Mouse (Mus musculus) brain, embryonic 14.5 days (tissue): ENCODE data around the gene Elp5. TPM values are rescaled to one million over a fixed set of nuclear protein-coding genes. Genes with fewer than 3 reads are reported as not detected.
"Not testable (repeated sequence)": the region's sequence is repeated elsewhere in the genome, so short reads cannot be mapped to it uniquely, and the experiment has no call there.

ENCODE experiments used
- DNase-seq: peaks from one replicate; pipeline ENCODE4 v3.0.0-alpha.2; 2011; ENCODE audit warnings: low read depth
- CTCF ChIP-seq: fragments of 200-500 bp; IDR thresholded peaks from 2 replicates; pipeline ENCODE4 v1.5.1; 2012; ENCODE audit warnings: inconsistent platforms, mild to moderate bottlenecking, moderate library complexity, borderline replicate concordance; ENCODE audit not compliant: insufficient read depth, insufficient read length; ENCODE audit errors: extremely low read depth
- POLR2A ChIP-seq: fragments of 200-500 bp; IDR thresholded peaks from 2 replicates; pipeline ENCODE4 v1.6.1; 2012; ENCODE audit warnings: mild to moderate bottlenecking, inconsistent platforms, borderline replicate concordance; ENCODE audit not compliant: poor library complexity, insufficient read depth, insufficient read length, severe bottlenecking; ENCODE audit errors: extremely low read depth
- polyA plus RNA-seq: library from polyadenylated mRNA; depleted of rRNA; stranded (reverse); fragments of >200 nt; gene quantifications from 2 replicates; pipeline ENCODE4 v1.2.3, GENCODE M21; 2012

The Elp5 gene
- polyA plus RNA-seq, 1 experiment = 127 TPM

DNA sequence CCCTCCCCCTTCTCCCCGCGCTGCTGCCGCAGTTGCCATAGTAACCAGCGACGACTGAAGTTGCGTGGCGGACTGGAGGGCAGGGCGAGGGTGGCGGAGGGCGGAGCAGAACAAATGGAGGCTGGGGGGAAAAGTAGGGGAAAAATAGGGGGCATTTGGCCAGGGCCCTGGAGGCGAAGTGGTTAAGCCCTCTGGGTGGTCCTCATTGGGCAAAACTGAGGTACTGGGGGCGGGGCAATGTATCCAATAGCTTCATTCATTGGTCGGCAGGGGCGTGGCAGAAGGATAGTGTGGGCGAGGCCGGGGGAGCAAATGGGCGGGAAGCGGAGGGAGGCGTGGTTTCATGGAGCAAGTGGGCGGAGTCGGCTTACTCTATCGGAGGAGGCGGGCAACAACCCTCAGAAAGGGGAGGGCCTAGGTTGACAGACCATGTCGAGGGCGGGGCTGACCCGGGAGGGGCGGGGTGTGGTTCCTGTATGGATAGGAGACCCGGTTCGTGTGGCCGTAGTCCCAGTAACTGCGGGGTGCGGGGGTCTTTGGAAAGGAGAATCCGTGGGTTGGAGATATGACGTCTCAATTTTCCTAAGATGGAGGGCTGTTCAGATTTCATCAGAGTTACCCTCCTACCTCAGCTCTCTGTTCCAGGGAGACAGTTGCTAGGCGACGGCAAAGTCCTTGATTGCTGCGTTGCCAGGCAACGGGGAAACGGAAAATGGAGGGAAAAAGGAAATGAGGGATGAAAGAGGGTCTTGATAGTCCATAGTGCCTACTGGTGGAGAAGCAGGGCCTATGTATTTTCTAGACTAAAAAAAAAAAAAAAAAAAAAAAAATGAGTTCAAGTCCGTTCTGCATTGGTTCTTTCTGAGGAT, 39.2 kb upstream of the Elp5 start:
- DNase-seq = peak; percentile 99
- no peak for TF ChIP-seq POLR2A
- TF ChIP-seq CTCF = no peak

DNA sequence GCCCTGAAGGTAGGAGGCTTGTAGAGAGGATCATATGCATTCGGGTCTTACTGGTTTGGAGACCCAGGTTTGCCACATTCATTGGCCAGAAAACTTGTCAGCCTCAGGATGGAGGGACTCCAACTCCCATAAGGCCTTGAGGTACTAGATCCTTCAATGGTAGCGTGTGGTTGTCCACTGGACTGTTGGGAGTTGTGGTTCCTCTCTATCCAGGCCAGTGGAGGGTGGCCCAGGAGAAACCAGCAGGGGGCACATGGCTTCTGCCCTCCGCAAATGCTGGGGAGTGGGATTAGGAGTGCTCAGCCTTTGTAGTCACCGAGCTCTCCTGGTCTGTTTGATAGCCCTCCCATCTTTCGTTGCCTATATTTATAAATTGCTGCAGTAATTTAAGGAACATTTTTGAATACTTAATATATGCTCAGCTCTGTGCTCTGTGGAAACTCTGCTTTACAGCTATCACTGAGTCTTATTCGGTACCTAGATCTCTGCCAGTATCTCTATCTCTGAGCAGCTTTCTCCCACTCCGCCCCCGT, 38.5 kb upstream of the Elp5 start:
- peak; percentile 96 for DNase-seq
- TF ChIP-seq CTCF (peak; percentile 52), POLR2A (no peak)

DNA sequence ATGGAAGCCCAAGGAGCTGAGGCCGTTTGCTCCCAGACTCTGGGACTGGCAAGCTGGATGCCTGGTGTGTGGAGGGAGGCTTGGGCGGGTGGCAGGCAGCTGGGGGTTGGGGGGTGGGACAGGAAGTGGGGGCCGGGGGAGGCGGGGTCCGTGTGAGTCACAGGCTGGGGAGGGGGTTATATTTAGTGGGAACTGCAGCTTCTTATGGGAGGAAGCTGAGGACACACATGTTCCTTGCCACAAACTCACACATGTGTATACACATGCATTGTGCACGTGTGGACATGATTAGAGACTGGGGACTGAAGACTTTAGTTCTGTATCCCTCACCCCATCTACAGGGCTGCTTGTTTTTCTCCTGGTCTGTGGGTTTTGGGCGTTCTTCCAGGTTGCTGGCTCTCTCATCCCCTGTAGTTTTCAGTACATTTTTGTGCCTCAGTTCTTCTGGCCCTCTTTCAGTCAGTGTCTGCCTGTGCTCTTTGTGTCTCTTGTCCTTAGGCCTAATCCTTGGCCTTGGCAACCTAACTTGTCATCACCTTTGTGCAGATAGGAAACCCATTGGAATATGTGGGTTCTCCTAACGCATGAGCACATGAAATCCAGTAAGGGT, 37.8 kb upstream of the Elp5 start:
- peak; percentile 64 for DNase-seq
- TF ChIP-seq POLR2A (no peak), CTCF (no peak)

DNA sequence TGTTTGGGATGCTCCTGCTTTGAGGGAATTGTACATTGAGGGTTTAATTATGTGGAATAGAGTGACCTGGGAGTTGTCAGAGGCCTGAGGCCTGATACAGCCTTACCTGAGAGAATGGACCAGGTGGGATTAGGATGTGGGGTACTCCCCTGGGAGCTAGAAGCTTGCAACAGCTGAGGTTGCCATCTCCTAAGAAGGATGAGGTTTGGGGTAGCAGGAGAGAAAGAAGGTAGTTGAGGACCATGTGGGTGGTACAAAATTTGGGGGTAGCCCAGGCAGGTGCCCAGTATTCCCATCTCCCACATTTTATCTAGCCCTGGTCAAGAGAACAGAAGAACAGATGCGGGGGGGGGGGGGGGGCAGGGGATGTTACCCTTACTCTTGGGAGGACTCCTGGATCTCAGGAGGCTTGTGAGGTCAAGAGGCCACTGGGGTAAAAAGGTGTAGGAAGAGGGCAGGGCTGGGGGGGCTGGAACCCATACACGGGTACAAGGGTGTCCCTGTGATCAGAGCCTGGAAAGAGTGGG, 37.2 kb upstream of the Elp5 start:
- DNase-seq = no peak
- TF ChIP-seq CTCF (no peak), POLR2A (no peak)

DNA sequence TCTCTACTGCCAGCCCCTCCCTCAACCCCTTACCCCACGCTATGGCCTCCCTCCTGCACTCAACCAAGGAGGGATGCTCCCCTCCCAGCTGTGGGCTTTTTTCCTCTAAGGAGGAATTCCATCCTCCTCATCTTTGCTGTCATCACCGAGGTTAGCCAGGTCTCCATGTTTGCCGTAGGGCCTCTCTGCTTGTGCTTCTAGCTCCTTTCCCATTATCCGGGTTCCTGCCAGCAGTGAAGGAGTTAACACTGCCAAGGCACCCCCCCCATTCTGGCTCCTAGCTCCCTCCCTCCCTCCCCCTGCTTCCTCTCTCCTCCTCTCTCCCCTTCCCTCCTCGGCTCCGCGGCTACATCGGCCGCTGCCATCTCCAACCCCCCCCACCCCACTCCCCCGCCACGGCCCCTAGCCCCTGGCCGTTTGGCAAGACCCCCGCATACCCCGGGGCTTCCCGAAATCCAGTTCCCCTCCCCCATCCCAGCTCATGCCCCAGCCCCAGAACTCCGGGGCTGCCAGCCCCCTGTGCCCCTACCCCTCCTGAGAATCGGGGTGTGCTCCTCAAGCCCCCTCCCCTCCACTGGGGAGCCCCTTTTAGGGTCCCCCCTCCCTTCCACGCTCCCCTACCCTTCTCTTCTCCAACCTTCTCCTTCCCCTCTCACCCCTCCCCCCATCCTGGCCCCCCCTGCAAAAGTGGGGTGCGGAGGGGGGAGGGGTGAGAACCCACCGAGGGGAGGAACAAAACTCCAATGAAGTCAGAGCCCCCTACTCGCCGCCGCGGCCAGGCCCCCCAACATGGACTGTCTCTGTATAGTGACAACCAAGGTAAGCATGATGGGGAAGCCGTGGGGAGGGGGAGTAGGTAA, 36.0 kb upstream of the Elp5 start:
- no peak for TF ChIP-seq POLR2A
- no peak for TF ChIP-seq CTCF
- DNase-seq = peak; percentile 96

DNA sequence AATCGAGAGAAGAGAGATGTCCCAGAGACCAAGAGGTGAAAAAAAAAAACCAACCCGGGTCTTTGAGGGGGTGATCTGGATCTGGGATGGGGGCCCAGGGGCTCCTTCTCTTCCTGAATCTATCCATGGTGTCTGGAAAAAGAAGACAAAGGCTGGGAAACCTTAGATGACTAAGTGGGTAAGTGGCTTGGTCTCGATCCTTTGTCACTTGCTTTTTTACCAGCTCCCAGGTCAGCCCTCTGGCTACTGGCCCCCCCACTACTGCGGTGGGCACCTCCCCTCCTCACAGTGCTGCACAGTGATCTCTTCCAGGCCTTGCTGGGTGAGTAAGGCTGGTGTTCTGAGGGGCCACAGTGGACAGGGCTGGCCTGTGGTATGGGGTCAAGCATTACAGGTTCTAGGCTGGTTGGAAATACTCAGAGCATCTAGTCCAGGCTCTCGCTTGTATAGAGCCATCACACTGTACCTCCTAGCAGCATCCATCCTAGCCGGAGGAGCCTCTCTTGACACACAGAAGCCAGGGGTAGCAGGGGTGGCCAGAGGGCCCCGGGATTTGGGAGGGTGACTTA, 35.0 kb upstream of the Elp5 start:
- TF ChIP-seq POLR2A (no peak), CTCF (no peak)
- no peak for DNase-seq

DNA sequence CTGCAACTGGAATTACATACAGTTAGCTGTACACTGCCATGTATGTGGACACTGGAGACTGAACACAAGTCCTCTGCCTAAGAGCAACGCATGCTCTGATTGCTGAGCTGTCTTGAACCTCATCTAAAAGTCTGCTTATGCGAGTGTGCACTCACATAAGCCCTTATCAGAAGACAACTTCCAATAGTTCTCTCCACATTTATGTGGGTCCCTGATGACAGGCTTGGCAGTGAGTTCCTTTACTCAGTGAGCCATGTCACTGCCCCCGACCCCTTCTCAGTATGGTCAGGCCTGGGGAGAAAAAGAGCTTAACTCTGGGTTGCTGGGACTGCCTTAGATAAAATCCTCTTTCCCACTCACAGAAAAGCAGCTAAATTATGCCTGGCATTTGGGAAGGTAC, 34.4 kb upstream of the Elp5 start, which contains the start of gene Dlg4:
Gene Dlg4, plus strand, starts transcription at position 274 of the 400 bp plus-strand sequence.
- no peak for DNase-seq
- TF ChIP-seq CTCF (no peak), POLR2A (no peak)

DNA sequence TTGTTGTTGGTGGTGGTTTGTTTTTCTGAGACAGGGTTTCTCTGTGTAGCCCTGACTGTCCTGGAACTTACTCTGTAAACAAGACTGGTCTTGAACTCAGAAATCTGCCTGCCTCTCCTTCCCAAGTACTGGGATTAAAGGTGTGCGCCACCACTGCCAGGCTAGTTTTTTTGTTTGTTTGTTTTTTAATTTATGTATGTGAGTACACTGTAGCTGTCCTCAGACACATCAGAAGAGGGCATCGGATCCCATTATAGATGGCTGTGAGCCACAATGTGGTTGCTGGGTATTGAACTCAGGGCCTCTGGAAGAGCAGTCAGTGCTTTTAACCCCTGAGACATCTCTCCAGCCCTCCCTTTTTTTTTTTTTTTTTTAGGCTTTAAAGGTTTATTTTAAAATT, 33.9 kb upstream of the Elp5 start:
- DNase-seq = not testable (repeated sequence)

DNA sequence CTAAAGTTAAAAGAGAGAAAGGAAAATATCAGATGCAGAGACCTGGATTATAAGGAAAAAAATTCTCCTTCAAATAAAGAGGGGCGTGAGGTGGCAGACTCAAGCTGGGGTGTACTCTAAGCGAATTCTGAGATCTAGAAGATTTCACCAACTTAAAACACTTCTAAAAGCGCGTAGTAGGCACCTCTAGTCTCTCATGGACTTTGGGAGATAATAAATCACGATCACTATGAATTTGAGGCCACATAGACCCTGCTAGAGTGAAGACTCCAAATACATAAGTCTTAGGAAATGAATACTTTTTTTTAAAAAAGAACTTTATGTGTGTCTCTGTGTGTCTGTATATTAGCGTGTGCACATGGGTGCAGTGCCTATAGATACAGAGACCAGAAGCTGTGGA, 33.4 kb upstream of the Elp5 start:
- no peak for DNase-seq

DNA sequence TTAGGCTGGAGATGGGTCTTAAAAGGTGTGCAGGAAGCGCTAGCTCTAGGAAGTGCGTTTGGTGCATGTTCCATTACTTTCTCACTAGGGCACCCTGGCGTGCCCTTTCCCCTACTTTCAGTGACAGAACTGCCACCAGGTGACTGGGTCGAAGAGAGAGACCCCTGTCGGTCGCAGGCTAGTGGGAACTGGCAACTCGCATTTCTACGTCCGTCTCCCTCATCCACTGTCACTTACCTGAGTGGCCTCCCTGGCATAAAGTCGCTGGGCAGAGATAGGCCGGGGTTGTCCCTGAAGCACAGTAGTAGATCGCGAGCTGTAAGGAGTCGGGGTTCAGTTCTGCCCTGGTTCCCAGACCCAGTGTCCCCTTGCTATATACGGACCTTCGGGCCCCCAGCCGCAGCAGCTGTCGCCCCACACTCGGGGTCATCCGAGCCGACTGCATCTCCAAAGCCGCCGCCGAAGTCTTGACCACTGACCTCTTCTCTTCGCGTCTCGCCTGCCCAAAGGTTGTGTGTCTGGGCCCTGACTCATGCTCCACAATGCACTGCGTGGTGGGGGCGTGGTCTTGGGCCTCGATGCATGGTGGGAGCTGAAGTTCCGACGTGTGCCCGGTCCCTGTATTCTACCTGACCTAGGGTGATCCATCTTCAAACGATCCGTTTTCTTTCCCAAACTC, 32.7 kb upstream of the Elp5 start, which contains the start of gene Acadvl:
Gene Acadvl, minus strand, starts transcription at position 532 of the 679 bp plus-strand sequence.
- TF ChIP-seq POLR2A (no peak), CTCF (peak; percentile 45; the same call in 1 of the 2 replicates)
- DNase-seq = peak; percentile 91

More for the DNA sequence above, 33.4 kb upstream of the Elp5 start:
- TF ChIP-seq CTCF (no peak), POLR2A (no peak)

DNA sequence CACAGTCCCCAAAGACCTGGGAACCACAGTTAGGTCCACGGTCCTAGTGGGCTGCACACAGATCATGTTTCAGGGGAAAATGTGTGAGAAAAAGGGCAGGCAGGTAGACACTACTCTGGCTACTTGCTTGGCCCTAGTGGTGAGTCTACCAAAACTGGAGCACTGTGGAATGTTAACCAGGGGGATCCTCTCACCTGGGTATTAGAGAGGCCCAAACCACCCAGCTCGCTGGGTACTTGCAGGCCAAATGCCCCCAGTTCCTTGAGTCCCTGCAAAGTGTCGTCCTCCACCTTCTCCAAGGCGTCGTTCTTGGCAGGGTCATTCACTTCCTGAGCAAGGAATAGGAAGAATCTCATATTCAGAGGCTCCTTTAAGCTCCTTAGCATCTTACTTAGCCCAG, 31.7 kb upstream of the Elp5 start:
- TF ChIP-seq CTCF = no peak
- TF ChIP-seq POLR2A = no peak
- no peak for DNase-seq
